Mouse (Mus musculus): ENCODE data around the gene Eif4e2.
A peak's percentile ranks its signal among the peaks of the same experiment; 100 is the strongest.

- TF ChIP-seq POLR2A (IDR thresholded peaks at IDR 0.05; ENCODE audit: low read depth, low read length) (no peak), CTCF (IDR thresholded peaks at IDR 0.05; ENCODE audit: extremely low read depth, insufficient read depth, insufficient read length, insufficient replicate concordance) (peak; percentile 44; the same call in 1 of the 2 replicates)
Observed at GRCm38 (mm10) chr1:87217938-87218337, 4.2 kb downstream of the Eif4e2 start.
